Mouse (Mus musculus) B cell, adult (primary cell): ENCODE measurements around the gene Lax1. TPM values are rescaled to one million over a fixed set of nuclear protein-coding genes. Genes with fewer than 3 reads are reported as not detected.

ENCODE experiments used
- total RNA-seq: library from RNA; stranded (reverse); gene quantifications from 4 replicates; pipeline ENCODE4 v1.2.4, GENCODE M21; 2023; ENCODE audit not compliant: inconsistent age

Gene Lax1
- total RNA-seq: 190 to 229 TPM (median 199 TPM) in 4 replicates

GRCm38 (mm10) chr1:133689897-133690296 is at the start of gene Lax1:
TSS of gene Lax1 (minus strand) at chr1:133690108.

GRCm38 (mm10) chr1:133661203-133661933 is 28.5 kb downstream of the Lax1 start, which contains the start of gene Gm38394:
TSS of gene Gm38394 (minus strand) at chr1:133661318.

GRCm38 (mm10) chr1:133660466-133661202 is 29.3 kb downstream of the Lax1 start, which contains the start of gene Zbed6:
TSS of gene Zbed6 (minus strand) at chr1:133660885.

Other genes starting within 250 kb of the Lax1 start
- gene Snrpe, start 79.8 kb downstream of the Lax1 start, total RNA-seq: 162 to 178 TPM (median 175 TPM) in 4 replicates
- 25.3 to 31.7 TPM (median 27.8 TPM) in 4 replicates for gene Zbed6, start 29.2 kb downstream of the Lax1 start, total RNA-seq
- 41.2 to 51.2 TPM (median 44.9 TPM) in 4 replicates for gene Gm38394, start 28.8 kb downstream of the Lax1 start, total RNA-seq
- gene Atp2b4, start 110.9 kb upstream of the Lax1 start, total RNA-seq: 0.15 to 1.4 TPM (median 0.27 TPM) in 4 replicates
- not detected in 4 replicates for gene Optc, start 217.9 kb upstream of the Lax1 start, total RNA-seq
- not detected in 4 replicates for gene Prelp, start 231.3 kb upstream of the Lax1 start, total RNA-seq